Mouse (Mus musculus) granulocyte monocyte progenitor cell, adult 5-6 weeks (primary cell): ENCODE measurements around the gene Lmx1b. TPM values are rescaled to one million over a fixed set of nuclear protein-coding genes. Genes with fewer than 3 reads are reported as not detected.

Experiments
- ATAC-seq: replicated peaks from 2 replicates; pipeline ENCODE4 v1.8.0; 2016; ENCODE audit warnings: mild to moderate bottlenecking, moderate TSS enrichment, inconsistent platforms; ENCODE audit not compliant: poor library complexity, severe bottlenecking
- total RNA-seq, 2 experiments: library from RNA; stranded (forward) in 1 of 2; stranded (reverse) in 1 of 2; fragments of 200-712, 200-1000 nt in 1 of 2; fragments of >200 nt in 1 of 2; fragmentation: Nextera tagmentation in 1 of 2; gene quantifications; 2 replicates each; pipeline ENCODE4 v1.2.3; 2014 to 2017

Gene Lmx1b
- not detected in 2 replicates for total RNA-seq (2014; fragmentation: Nextera tagmentation)
- total RNA-seq (2017) = not detected in 2 replicates

- ATAC-seq = no peak
These were observed at the start of gene Lmx1b for GRCm38 (mm10) chr2:33640171-33640721. Gene Lmx1b, minus strand, starts transcription at chr2:33640511.

- peak; percentile 52 for ATAC-seq
These were observed 49.7 kb upstream of the Lmx1b start for GRCm38 (mm10) chr2:33689880-33690462.

GRCm38 (mm10) chr2:33689155-33689879 lies 49.0 kb upstream of the Lmx1b start:
- ATAC-seq = no peak

GRCm38 (mm10) chr2:33683594-33683993 lies 43.3 kb upstream of the Lmx1b start:
- no peak for ATAC-seq

- no peak for ATAC-seq
These were observed 42.8 kb upstream of the Lmx1b start for GRCm38 (mm10) chr2:33683095-33683494.

GRCm38 (mm10) chr2:33682219-33682618 lies 41.9 kb upstream of the Lmx1b start:
- no peak; the same call in 1 of the 2 replicates for ATAC-seq

- ATAC-seq = no peak
These were observed 38.8 kb upstream of the Lmx1b start for GRCm38 (mm10) chr2:33678950-33679654.

- ATAC-seq = no peak
These were observed 32.6 kb upstream of the Lmx1b start for GRCm38 (mm10) chr2:33672701-33673472.

GRCm38 (mm10) chr2:33668741-33669140 lies 28.4 kb upstream of the Lmx1b start:
- ATAC-seq = no peak

- ATAC-seq = no peak
These were observed 26.2 kb upstream of the Lmx1b start for GRCm38 (mm10) chr2:33666388-33666945.

- no peak for ATAC-seq
These were observed 25.2 kb upstream of the Lmx1b start for GRCm38 (mm10) chr2:33665363-33666058.

GRCm38 (mm10) chr2:33664661-33665060 lies 24.4 kb upstream of the Lmx1b start:
- no peak for ATAC-seq

GRCm38 (mm10) chr2:33659288-33659629 lies 18.9 kb upstream of the Lmx1b start:
- ATAC-seq = peak; percentile 37

GRCm38 (mm10) chr2:33658602-33659287 lies 18.4 kb upstream of the Lmx1b start:
- ATAC-seq = no peak

- ATAC-seq = no peak
These were observed 12.3 kb upstream of the Lmx1b start for GRCm38 (mm10) chr2:33652517-33653198.

GRCm38 (mm10) chr2:33649371-33649770 lies 9.1 kb upstream of the Lmx1b start:
- no peak for ATAC-seq

GRCm38 (mm10) chr2:33648894-33649293 lies 8.6 kb upstream of the Lmx1b start:
- ATAC-seq = no peak

GRCm38 (mm10) chr2:33646283-33646550 lies 5.9 kb upstream of the Lmx1b start:
- ATAC-seq = no peak
